Mouse (Mus musculus) embryo, embryonic 9.5 days (tissue): ENCODE results near the gene Snrpd3.
"Not testable (repeated sequence)": the region's sequence is repeated elsewhere in the genome, so short reads cannot be mapped to it uniquely, and the experiment has no call there.

ENCODE experiments used
- DNase-seq: peaks from one replicate; pipeline ENCODE4 v3.0.0-alpha.2; 2017; ENCODE audit errors: extremely low spot score

The Snrpd3 gene

DNA sequence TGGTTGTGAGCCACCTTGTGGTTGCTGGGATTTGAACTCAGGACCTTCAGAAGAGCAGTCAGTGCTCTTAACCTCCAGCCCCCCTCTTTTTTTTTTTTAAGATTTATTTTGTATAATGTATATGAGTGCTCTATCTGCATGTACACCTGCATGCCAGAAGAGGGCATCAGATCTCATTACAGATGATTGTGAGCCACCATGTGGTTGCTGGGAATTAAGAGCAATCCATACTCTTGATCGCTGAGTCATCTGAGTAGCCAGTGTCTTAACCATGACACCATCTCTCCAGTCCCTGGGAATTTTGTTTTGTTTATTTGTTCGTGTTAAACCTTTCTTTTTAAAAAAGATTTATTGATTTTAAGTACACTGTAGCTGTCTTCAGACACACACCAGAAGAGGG lies 49.4 kb downstream of the Snrpd3 start:
- not testable (repeated sequence) for DNase-seq

DNA sequence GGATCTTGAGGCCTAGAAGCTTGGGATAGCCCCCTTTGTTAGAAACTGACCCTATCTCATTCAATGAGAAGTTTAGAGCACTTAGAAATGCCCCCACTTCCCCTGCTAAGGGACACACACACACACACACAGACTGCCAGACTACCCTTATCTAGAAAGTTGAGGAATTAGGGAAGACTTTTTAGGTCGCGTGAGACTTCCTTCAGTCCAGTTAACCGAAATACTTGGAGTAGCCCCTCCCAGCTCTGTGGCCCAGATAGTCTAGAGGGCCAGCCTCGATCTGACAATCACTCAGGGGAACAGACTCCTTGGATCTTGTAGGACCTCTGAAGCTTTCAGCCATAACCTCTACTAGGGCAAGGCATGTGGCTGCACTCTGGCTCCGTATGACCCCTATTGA lies 50.7 kb downstream of the Snrpd3 start:
- DNase-seq = no peak

DNA sequence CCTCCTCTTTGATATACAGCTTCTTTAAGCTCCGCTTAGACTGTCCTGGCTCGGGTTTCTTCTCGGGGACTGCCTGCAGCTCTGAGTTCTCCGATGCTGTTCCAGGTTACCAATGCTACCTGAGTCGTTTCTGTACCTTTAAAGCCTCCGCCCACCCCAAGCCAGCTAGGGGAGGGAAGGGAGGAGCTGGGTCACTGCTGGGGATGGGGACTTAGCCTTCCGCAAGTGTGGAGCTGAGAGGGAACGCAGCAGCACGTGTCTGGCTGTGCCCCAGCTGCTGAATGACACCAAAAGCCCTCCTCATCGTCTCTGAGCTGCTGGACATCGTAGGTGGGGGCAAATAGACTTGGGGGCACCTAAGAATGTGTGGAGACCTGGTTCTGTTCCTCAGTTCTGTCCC lies 51.1 kb downstream of the Snrpd3 start:
- no peak for DNase-seq

DNA sequence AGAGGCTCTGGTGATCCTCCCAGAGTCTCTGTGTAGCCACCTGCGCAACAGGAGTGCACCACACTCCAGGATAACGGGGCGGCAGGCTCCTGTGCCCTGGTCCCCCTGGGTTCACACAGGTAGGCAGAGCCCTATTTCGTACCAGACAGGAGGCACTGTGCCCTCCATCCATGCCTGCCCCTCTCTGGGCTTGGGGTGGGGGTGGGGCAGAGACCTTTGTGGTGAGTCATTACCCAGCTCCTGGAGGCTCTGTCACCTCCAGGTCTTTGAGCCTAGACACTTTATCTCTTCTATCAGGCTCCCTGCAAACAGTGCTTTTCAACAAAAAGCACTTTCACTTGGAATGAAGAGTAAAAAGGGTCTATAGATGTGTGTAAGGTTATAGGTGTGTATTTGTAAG lies 51.5 kb downstream of the Snrpd3 start:
- no peak for DNase-seq

DNA sequence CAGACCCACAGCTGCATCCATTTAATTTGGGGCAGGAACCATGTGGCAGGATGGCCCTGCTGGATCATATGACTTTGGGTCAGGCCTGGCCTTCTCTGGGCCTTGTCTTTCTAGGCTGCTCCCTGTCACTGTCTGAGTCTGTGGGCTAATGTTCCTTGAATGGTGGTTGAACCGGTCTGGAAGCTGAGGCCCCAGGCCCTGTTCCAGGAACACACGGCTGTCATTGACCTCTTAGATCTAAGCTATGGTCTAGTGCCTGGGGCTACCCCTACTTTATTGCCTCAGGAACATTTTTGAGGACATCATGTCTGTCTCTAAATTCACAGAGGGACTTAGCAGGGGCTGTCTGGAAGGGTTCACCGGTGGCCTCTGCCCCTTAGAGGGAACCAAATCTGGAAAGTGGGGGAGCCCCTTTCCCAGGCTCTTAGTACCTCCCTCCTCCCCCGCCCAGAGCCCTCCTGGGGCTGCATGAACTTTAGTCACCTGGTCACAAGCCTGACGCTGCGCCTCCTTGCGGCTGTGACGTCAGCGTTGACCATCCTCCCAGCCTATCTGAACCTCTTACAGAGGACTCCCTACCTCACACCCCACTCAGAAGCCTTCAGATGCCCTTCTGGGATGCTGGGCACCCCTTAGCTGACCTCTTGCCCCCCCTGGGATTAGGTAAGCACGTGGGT lies 53.8 kb downstream of the Snrpd3 start:
- DNase-seq = no peak

DNA sequence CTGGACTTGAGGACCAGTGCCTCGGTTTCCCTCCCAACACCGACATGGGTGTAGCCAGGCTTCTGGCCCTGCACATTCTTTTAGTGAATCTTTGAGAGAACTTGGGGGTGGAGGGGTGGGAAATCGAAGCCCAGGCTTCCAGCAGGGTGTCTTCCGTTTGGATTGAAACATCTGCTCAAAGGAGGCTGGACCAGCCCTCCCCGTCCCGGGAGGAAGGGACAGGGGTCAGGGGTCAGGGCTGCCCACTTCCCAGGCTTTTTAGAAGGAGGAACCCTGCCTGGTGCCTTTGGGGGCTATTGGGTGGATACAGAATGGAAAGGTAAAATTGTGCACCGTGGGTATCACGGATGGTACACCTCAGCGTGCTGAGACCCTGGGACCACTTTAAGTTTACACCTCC lies 54.6 kb downstream of the Snrpd3 start:
- no peak for DNase-seq

DNA sequence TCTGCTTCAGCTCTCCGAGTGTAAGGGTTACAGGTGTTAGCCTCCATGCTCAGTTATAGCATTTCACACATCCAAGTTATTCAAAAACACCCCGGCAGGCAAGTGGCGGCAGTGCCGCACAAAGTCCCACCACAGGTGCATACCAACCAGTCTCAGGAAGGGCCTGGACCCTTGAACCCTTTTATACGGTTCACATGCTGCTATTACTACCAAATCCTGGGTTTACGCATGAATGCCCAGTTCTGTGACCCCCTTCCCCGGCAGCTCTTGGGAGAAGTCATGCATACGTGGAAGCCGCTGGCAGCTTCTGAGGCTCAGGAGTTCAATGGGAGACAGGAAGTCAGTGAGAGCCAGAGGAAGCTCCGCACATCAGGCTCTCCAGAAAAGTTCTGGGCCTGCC lies 55.8 kb downstream of the Snrpd3 start:
- no peak for DNase-seq

DNA sequence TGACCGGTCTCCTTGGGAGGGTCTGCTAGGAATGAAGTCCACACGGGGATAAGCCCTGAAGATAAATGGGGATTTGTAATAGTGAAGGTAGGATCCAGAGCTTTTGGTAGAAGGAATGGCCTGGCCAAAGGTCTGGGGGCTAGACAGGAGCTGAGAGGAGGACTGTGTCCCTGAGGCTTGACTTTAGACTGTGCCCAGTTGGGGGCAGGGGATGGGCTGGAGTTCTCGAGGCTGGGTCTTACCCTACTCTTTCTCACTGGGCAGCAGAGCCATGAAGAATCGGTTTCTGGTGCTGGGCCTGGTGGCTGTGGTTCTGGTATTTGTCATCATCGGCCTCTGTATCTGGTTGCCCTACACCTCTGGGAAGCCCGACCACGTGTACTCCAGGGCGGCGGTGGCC lies 56.6 kb downstream of the Snrpd3 start:
- DNase-seq = no peak

DNA sequence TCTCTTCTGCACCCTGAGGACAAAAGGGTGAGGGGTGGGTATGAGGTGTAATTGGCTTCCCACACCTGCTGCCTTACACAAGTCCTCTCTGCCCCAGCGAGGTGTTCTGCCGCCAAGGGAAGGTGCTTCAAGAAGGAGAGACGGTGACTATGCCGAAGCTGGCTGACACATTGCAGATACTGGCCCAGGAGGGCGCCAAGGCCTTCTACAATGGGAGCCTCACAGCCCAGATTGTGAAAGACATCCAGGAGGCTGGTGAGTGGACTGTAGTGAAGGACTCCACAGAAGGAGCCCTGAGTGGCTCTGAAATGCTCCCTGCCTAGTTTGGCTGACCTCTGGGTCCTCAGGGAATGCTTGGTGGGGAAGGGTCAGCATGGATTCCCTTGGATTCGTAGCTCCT lies 61.8 kb downstream of the Snrpd3 start:
- no peak for DNase-seq

DNA sequence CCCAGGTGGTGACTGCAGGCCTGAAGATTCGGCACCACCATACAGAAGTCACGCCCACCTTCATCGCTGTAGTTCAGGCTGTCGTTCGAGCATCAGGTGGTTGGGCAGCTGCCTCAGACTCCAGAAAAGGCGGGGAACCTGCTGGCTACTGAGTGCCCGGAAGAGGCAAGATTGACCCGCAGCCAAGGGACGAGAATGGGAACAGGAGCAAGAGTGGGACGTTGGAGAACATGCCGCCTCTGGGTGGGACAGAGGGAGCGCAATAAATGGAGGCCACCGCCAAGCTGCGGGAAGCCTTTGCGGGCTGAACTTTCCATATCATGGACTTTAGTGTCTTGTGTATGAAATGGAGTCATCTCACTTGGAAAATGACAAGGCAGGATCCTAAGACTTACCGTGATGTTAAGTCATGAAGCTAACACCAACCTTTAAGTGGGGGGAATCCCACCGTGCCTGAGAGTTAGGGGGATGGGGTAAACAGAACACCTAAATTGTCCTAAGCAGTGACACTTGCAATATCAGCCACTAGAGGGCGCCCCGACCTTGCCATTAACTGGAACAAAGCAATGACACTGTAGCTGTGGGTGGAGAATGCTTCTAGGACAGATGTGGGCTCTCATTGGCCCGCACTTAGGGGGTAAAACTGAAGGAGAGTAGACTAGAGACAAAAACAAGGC lies 68.7 kb downstream of the Snrpd3 start:
- DNase-seq = peak; percentile 85

DNA sequence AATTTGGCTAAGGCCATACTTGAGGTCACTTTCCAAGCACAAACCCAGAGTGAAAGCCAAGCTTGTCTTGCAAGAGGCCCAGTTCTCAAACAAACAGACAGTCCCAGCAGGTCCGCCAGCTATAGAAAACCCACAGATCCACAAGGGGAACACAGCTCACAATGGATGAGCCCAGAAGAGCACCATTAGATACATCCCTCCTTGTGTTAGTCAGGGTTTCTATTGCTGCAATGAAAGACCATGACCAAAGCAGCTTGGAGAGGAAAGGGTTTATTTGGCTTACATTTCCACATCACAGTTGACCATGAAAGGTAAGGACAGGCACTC lies 69.2 kb downstream of the Snrpd3 start:
- DNase-seq = no peak
